Mouse (Mus musculus): ENCODE measurements at regions not wholly inside any gene's neighbourhood (a gene's known extent, or its start where the extent isn't known, plus 50 kb on each side); places are given as distances from the start of the nearest gene placed in this dataset.

DNA sequence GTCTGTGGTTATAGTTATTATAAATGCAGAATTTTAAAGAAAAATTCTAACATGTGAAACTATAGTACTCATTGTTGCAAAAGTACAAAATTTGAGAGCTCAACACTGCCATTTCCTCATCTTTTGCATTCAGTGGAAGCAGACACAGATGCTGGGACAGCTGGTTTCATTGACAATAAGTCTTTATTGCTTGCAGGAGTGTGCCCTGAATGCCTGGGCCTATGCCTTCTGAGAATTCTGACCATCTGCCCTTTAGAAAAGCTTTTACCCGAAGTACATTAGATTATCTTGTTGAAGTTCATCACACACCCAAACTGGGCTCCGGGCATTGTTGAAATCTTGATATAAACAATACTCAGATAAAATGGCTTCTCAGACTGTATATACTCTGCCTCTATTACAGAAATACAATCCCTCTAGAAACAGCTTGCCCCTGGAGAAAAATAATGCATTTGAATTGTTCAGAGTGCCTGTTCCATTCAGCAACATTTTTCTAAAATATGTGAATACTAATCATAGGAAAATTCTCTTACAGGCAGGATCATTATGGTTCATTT is 266.1 kb upstream of the Slitrk1 start:
- TF ChIP-seq TCF12 (IDR thresholded peaks at IDR 0.05; ENCODE audit: insufficient read depth, poor library complexity, severe bottlenecking) (no peak), MAX (IDR thresholded peaks at IDR 0.05; ENCODE audit: low read depth) (no peak), POLR2A (IDR thresholded peaks at IDR 0.05; ENCODE audit: insufficient read length, low read depth) (no peak), MYOG (IDR thresholded peaks at IDR 0.05; ENCODE audit: control insufficient read depth in 1 of 3, insufficient read depth in 1 of 3, insufficient read length in 2 of 3, low read depth in 2 of 3) (no peak), USF1 (IDR thresholded peaks at IDR 0.05; ENCODE audit: low read depth) (no peak), TCF3 (IDR thresholded peaks at IDR 0.05; ENCODE audit: insufficient read length, low read depth) (no peak), MYOD1 (IDR thresholded peaks at IDR 0.05; ENCODE audit: control insufficient read depth in 1 of 3, insufficient read length in 2 of 3, low read depth in 2 of 3) (no peak), SRF (IDR thresholded peaks at IDR 0.05; ENCODE audit: control insufficient read depth, insufficient read length, low read depth) (no peak), E2F4 (IDR thresholded peaks at IDR 0.05; ENCODE audit: insufficient read depth) (no peak), REST (IDR thresholded peaks at IDR 0.05; ENCODE audit: insufficient read depth, insufficient read length) (no peak), POLR2AphosphoS2 (IDR thresholded peaks at IDR 0.05; ENCODE audit: insufficient read length, low read depth) (no peak), CEBPB (IDR thresholded peaks at IDR 0.05; ENCODE audit: insufficient read depth, poor library complexity, severe bottlenecking) (no peak)

Data from myocyte (in vitro differentiated cells).